Mouse (Mus musculus) olfactory bulb, adult 2 months (tissue): Measurements from ENCODE around the gene Cyct.

Experiments used
- CTCF ChIP-seq: fragments of 200-500 bp; IDR thresholded peaks from 2 replicates; pipeline ENCODE4 v1.5.1; 2012; ENCODE audit warnings: low read depth, mild to moderate bottlenecking, low read length, moderate library complexity; ENCODE audit not compliant: insufficient read depth
- POLR2A ChIP-seq: fragments of 200-500 bp; IDR thresholded peaks from 2 replicates; pipeline ENCODE4 v1.6.1; 2012; ENCODE audit warnings: mild to moderate bottlenecking, low read depth, low read length, moderate library complexity; ENCODE audit not compliant: insufficient read depth

GRCm38 (mm10) chr2:76386531-76386930 is 26.3 kb upstream of the Cyct start:
- TF ChIP-seq CTCF, result no peak
- no peak for TF ChIP-seq POLR2A
